Mouse (Mus musculus) forebrain, embryonic 15.5 days (tissue): Measurements from ENCODE around the gene Cldn34b3. TPM values are rescaled to one million over a fixed set of nuclear protein-coding genes. Genes with fewer than 3 reads are reported as not detected.
"Not testable (repeated sequence)": the region's sequence is repeated elsewhere in the genome, so short reads cannot be mapped to it uniquely, and the experiment has no call there.

ENCODE experiments used
- ATAC-seq: fragments of 200-750 bp; cut with Nextera tagmentation; replicated peaks from 2 replicates; pipeline ENCODE4 v1.8.0; 2017; ENCODE audit warnings: mild to moderate bottlenecking, moderate TSS enrichment, moderate library complexity
- H3K27ac ChIP-seq: fragments of 300-500 bp; sonication (generic); replicated peaks from 2 replicates; pipeline ENCODE4 v1.5.1; 2015; ENCODE audit warnings: mild to moderate bottlenecking, inconsistent platforms
- H3K27me3 ChIP-seq: fragments of 300-500 bp; sonication (generic); 2 replicates; pipeline ENCODE4 v1.6.1; 2015; ENCODE audit warnings: inconsistent platforms
- H3K36me3 ChIP-seq: fragments of 300-500 bp; sonication (generic); 2 replicates; pipeline ENCODE4 v1.6.1; 2015; ENCODE audit warnings: mild to moderate bottlenecking, inconsistent platforms
- H3K4me1 ChIP-seq: fragments of 300-500 bp; sonication (generic); 2 replicates; pipeline ENCODE4 v1.6.1; 2015; ENCODE audit warnings: inconsistent platforms
- H3K4me2 ChIP-seq: fragments of 300-500 bp; sonication (generic); replicated peaks from 2 replicates; pipeline ENCODE4 v1.6.1; 2015; ENCODE audit warnings: mild to moderate bottlenecking, inconsistent platforms
- H3K4me3 ChIP-seq: fragments of 300-500 bp; sonication (generic); 2 replicates; pipeline ENCODE4 v1.5.1; 2015; ENCODE audit warnings: mild to moderate bottlenecking, inconsistent platforms
- H3K9ac ChIP-seq: fragments of 300-500 bp; sonication (generic); replicated peaks from 2 replicates; pipeline ENCODE4 v1.6.1; 2015; ENCODE audit warnings: mild to moderate bottlenecking, inconsistent platforms
- H3K9me3 ChIP-seq: fragments of 300-500 bp; sonication (generic); 2 replicates; pipeline ENCODE4 v1.6.1; 2016; ENCODE audit warnings: inconsistent platforms
- WGBS: fragments of 180-500 bp; shearing (Covaris S2); methylation state at CpG from one replicate; pipeline ENCODE4 v1.1.7; 2015; ENCODE audit warnings: mixed read lengths; 5-methylcytosine and 5-hydroxymethylcytosine counted together
- polyA plus RNA-seq: library from polyadenylated mRNA; unstranded; fragments of >200 nt; fragmentation: Nextera tagmentation; extraction: Ambion mirVana; gene quantifications from 2 replicates; pipeline ENCODE4 v1.2.1, GENCODE M21; 2015

The Cldn34b3 gene
- polyA plus RNA-seq: not detected in 2 replicates

GRCm38 (mm10) chrX:76264004-76264403, at the start of gene Cldn34b3:
Cldn34b3 (plus strand) TSS chrX:76264304.
- not testable (repeated sequence) for H3K9me3 ChIP-seq, H3K27ac ChIP-seq, ATAC-seq, H3K36me3 ChIP-seq, H3K4me2 ChIP-seq, H3K4me3 ChIP-seq, H3K4me1 ChIP-seq, H3K27me3 ChIP-seq, H3K9ac ChIP-seq
- WGBS: 89% methylated on average over 1 of the region's 1 CpGs

Other genes with a start within 250 kb of the Cldn34b3 start
- gene Cldn34b4, start 129.0 kb downstream of the Cldn34b3 start, polyA plus RNA-seq: not detected in 2 replicates